Mouse (Mus musculus) splenic B cell, adult 2 months (primary cell): ENCODE results near the gene Fbxw2.
"Not testable (repeated sequence)": the region's sequence is repeated elsewhere in the genome, so short reads cannot be mapped to it uniquely, and the experiment has no call there.

Source experiments
- DNase-seq: peaks from one replicate; pipeline ENCODE4 v3.0.0-alpha.2; 2011; ENCODE audit warnings: low read depth, low spot score
- H3K27me3 ChIP-seq: 2 replicates; pipeline ENCODE4 v1.6.1; 2012; ENCODE audit warnings: mild to moderate bottlenecking, low read length, moderate library complexity, mixed read lengths; ENCODE audit not compliant: control insufficient read depth, poor library complexity, insufficient read depth, severe bottlenecking
- H3K36me3 ChIP-seq: 2 replicates; pipeline ENCODE4 v1.6.1; 2012; ENCODE audit warnings: mild to moderate bottlenecking, low read length, moderate library complexity, mixed read lengths; ENCODE audit not compliant: control insufficient read depth, poor library complexity, insufficient read depth, severe bottlenecking

Fbxw2 gene

DNA sequence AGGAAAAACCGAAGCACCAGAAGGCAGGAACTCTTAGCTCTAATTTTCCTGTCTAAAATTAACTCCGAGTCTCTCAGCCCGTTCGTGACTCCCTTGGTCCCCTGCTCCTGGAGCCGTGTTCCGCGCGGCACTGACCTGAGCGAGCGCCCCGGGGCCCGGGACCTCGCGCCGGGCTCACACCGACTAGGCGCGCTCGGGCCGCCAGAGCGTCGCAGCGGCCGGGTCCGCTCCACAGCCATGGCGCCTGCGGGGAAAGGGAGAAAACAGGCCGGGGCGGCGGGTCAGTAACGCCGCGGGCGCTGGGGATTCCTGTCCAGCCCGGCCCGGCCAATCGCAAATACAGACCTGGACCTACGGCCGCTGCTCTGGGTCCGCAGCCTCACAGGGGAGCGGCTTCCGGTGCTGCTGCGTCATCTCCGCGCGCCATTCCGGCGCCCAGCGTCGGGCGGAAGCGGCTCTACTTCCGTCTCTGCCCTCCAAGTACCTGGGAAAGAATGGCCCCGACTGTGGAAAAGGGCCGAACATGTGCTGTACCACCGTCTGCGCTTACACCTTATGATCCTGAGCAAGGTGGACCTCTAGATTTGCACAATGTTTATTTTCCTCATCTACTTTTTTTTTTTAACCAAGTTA, at the start of gene Fbxw2:
Fbxw2 (minus strand) TSS at position 485 of the 633 bp plus-strand sequence.
- Histone ChIP-seq H3K27me3 (no peaks in the 10 kb centered on the region), H3K36me3 (no peaks in the 10 kb centered on the region; the same call in 1 of the 2 replicates)
- DNase-seq, result peak; percentile 92

DNA sequence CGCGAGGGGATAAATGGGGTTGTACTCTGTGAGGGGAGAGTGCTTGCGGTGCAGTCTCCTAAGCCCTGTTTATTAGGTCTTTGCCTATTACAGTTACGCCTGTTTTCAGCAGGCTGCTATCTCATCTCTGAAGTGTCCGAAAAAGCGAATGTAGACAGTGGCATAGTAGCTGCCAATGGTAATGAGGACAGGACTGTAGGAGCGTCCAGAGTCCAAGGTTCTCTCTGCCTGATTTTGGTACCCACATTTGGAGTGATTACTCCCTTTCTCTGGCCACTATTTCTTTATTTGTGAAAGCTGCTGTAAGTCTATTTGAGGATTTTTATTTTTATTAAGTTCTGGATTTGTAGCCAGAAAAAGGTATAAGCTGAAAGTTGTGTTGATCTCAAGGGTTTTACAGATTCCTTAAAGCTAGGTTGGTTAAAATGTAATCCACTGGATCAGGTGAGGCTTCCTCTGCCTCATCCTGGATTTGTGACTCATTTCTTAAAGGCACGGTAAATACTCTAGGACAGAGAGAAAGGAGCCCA, 48.8 kb upstream of the Fbxw2 start, which contains the start of gene Psmd5:
Psmd5 (minus strand) TSS at position 153 of the 530 bp plus-strand sequence.
- Histone ChIP-seq H3K36me3 (no peaks in the 10 kb centered on the region), H3K27me3 (no peaks in the 10 kb centered on the region)
- DNase-seq, result no peak

- Histone ChIP-seq H3K27me3 (no peaks in the 10 kb centered on the region), H3K36me3 (no peaks in the 10 kb centered on the region)
- DNase-seq, result no peak
These were observed 48.2 kb upstream of the Fbxw2 start, which contains the start of gene Cutal for GRCm38 (mm10) chr2:34874271-34874670. Gene Cutal (plus strand): TSS chr2:34874396.

DNA sequence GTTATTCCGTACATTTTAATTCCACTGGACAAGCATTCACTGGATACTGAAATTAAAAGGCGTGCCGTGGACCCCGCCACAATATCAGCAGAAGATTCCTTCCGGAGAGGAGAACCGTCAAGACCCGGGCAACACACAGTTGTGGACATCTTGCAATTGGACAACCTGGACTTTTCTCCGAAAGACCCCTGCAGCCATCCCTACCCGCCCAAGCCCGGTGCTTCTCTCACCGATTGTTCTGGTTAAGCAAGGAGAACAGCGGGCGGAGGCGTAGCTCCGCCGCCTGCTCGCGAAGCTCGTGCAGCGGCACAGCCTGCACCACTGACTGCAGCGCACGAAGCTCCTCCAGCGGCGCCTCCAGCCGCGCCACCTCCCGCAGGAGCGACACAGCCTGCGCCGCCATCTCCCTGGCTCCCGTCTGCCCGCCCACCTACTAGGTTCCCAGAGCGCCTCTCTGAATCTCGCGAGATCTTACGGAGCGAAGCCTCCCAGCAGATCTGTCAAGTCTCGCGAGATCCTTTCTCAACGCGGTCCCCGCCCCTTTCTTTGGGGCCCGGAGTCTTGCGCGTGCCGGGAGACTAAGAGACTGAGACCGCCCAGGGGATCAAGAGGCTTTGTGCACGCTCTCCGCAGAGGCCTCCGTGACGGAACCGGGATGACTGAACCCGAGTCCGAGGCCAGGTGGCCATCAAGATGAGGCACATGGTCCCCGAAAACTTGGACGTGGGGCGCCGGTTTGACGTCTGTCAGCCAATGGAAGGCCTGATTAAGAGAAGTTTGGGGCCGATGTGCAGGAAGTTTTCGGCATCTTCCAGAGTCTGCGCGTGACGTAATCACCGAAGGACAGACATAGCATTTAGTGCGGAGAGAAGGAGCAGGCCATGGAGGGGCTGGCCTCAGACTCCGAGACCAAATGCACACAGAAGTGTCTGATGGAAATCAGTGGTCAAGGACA, 44.7 kb upstream of the Fbxw2 start:
- peak; percentile 99 for DNase-seq
- no peaks in the 10 kb centered on the region for H3K36me3 ChIP-seq

GRCm38 (mm10) chr2:34869680-34870079, 43.6 kb upstream of the Fbxw2 start:
- Histone ChIP-seq H3K27me3 (no peaks in the 10 kb centered on the region), H3K36me3 (0 out of 2 replicates have a peak, but pooled peaks cover 2% of the 10 kb centered on the region)
- DNase-seq, result no peak

More for the DNA sequence above, 44.7 kb upstream of the Fbxw2 start:
- no peaks in the 10 kb centered on the region for H3K27me3 ChIP-seq

DNA sequence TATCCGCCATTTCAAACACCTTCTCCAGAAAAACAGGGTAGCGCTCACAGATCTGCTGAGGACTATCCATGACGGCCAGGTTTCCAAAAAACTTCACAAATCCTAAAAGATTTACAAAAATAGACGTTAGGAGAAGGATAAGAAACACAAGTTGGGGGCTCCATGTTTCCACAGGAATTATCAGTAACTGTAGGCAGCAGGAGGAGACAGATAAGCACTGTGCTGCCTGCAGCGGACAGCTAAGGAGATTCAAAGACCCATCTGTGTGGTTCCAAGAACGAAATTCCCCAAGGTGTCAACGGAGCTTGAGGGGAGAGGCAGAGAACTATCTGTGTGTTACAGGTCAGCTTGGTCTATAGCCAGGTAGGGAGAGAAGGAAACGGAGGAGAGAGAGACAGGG, 31.6 kb upstream of the Fbxw2 start:
- peaks cover 33% of the 10 kb centered on the region for H3K36me3 ChIP-seq
- no peaks in the 10 kb centered on the region for H3K27me3 ChIP-seq
- DNase-seq, result no peak

DNA sequence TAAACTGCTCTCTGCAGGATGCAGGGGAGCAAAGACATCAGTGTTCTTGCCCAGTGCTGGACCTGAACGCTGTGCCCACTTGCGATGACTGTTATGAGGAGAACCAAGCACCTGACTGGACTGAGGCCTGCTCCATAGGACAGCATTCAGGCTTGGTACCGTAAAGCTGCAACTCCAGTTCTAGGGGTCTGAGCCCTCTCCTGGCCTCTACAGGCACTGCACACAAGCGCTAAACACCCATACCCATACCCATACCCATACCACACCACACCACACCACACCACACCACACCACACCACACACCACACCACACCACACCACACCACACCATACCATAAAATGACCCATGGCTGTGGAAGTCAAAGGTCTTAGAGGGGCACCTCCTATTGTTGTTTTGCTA, 29.2 kb upstream of the Fbxw2 start:
- Histone ChIP-seq H3K27me3 (no peaks in the 10 kb centered on the region), H3K36me3 (peaks cover 25% of the 10 kb centered on the region)
- peak; percentile 18 for DNase-seq

DNA sequence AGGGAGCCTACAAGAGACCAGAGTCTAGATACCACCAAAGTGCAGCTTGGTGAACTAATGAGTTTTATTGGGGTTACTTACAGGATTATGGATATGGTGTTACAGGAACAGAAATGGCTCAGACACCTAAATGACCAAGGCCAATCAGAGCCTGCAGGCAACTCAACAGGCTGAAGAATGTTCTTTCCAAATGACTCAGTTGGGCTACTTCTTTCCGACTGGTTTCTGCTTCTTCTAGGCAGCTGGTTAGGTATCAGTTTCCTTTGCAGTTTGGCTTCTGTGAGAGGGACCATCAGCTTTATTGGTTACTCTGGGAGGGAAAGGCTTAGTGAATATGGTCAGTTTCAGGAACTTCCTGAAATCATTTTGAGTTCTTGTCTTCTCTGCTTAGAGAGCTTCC, 21.6 kb upstream of the Fbxw2 start:
- no peaks in the 10 kb centered on the region for H3K36me3 ChIP-seq
- DNase-seq, result no peak
- no peaks in the 10 kb centered on the region for H3K27me3 ChIP-seq

DNA sequence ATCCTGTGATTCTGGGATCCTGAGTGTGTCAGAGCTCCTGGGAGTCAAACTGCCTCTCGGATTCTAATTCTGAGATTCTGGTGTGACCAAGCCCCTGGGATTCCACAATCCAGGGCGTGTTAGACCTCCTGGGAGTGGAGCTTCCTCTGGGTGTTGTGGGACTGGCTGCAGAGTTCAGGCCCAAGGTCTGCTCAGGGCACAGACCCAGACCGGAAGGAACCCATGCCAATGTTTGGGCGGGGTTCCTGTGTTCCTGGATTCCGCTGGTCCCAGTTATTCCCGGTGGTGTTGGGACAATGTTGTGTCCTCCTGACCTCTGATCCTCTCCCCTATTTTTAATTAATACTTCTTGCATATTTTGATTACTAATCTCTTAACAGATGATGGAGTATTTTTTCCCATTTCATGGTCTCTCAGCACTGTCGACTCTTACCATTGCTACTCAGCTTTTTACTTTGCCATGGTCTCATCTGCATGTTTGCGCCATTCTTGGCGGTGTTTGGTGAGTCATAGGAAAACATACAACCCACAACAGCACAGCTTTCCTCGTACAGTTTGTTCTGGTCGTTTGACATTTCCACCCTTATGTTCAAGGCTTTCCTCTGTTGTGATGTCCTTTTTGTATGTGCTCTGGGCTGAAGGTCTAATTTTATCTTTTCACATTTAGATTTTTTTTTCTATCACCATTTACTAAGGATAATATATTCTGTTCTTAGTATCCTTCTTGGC, 17.3 kb upstream of the Fbxw2 start:
- no peak for DNase-seq
- no peaks in the 10 kb centered on the region for H3K36me3 ChIP-seq
- H3K27me3 ChIP-seq, result no peaks in the 10 kb centered on the region

DNA sequence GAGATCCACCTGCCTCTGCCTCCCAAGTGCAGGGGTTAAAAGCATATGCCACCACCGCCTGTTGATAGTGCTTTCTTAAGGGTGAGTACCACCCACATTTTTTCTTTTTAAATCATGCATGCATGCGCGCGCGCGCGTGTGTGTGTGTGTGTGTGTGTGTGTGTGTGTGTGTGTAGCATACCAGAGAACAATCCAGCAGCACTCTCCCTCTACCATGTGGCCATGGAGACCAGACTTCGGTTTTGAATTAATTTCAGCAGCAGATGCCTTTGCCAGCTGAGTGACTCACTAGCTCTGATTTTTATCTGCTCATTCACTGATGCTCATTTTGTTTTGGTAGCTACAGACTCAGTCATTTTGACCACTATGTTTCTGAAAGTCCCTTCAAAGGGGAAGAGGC, 15.6 kb upstream of the Fbxw2 start:
- no peak for DNase-seq

DNA sequence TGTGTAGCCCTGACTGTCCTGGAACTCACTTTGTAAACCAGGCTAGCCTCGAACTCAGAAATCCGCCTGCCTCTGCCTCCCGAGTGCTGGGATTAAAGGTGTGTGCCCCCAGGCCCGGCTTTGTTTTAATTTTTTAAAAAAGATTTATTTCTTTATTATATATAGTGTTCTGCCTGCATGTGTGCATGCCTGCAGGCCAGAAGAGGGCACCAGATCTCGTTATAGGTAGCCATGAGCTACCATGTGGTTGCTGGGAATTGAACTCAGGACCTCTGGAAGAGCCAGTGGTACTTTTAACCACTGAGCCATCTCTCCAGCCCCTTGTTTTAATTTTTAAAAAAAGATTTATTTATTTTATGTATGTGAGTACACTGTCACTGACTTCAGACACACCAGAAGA, 14.0 kb upstream of the Fbxw2 start:
- H3K27me3 ChIP-seq, H3K36me3 ChIP-seq: not testable (repeated sequence)
- DNase-seq, result peak; percentile 30

More for the DNA sequence above, 15.6 kb upstream of the Fbxw2 start:
- Histone ChIP-seq H3K36me3 (no peaks in the 10 kb centered on the region), H3K27me3 (no peaks in the 10 kb centered on the region)

GRCm38 (mm10) chr2:34835669-34836068, 9.6 kb upstream of the Fbxw2 start:
- Histone ChIP-seq H3K27me3 (no peaks in the 10 kb centered on the region), H3K36me3 (no peaks in the 10 kb centered on the region)
- no peak for DNase-seq

DNA sequence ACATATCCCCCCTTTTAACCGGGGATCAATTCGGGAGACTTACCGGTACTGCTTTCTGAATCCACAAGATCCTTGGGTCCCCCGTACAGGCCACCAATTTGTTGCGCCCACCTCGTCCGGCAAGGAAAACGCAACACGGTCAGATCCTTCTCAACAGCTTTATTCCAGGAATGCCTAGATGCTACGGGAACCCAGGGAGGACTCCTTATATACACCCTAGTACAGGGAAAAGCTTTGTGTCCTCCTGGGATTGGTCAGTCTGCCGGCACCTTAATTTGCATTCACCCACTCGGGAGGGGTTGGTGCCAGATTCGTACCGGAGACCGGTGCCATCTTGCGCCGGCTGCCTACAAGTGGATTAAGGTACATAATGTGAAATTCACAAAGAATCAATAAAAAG, 7.5 kb upstream of the Fbxw2 start:
- no peak for DNase-seq
- no peaks in the 10 kb centered on the region; the same call in 1 of the 2 replicates for H3K36me3 ChIP-seq
- H3K27me3 ChIP-seq, result no peaks in the 10 kb centered on the region

GRCm38 (mm10) chr2:34832766-34833457, 6.8 kb upstream of the Fbxw2 start, which contains the start of gene Gm34653:
Gene Gm34653 (plus strand): TSS chr2:34833007.
- H3K27me3 ChIP-seq, DNase-seq, H3K36me3 ChIP-seq: not testable (repeated sequence)
